Mouse (Mus musculus) kidney, postnatal 36 days (tissue): ENCODE data around the gene Rasl10a.

Experiments
- DNase-seq, 2 experiments: peaks; one replicate each; pipeline ENCODE4 v3.0.0; 2021 to 2022; ENCODE audit warnings: mixed read lengths in 2 of 2

The Rasl10a gene

DNA sequence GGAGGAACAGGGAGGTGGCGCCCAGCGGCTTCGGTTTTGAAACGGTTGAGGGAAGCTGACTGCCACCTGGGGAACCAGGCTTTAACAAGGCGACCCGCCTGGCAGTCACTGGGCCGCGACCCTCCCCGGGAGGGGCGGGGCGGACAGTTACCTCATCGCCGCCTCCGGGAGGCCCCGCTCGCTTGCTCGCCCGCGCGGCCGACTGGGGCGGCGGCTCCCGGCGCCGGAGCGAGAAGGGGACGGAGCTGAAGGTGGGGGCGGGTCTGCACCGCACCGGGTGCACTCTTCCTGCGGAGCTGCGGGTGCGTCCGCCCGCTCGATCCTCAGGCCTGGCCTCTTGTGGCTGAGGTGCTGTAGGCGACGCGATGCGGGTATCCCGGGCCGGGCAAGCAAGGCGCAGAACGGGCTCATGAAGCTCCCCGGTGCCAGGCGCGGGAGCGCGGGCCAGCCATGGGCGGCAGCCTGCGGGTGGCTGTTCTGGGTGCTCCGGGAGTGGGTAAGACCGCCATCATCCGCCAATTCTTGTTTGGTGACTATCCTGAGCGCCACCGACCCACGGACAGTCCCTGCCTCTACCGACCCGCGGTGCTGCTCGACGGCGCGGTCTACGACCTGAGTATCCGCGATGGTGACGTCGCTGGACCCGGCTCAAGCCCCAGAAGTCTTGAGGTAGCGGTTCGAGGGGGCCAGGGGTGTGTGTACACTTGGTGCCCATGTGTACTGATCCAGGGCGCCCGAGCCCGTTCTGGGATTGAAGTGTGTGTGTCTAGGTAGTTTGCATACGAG, at the start of gene Rasl10a:
Gene Rasl10a (plus strand): TSS at position 273 of the 786 bp plus-strand sequence.
- peak; percentile 53 to 74 for DNase-seq

DNA sequence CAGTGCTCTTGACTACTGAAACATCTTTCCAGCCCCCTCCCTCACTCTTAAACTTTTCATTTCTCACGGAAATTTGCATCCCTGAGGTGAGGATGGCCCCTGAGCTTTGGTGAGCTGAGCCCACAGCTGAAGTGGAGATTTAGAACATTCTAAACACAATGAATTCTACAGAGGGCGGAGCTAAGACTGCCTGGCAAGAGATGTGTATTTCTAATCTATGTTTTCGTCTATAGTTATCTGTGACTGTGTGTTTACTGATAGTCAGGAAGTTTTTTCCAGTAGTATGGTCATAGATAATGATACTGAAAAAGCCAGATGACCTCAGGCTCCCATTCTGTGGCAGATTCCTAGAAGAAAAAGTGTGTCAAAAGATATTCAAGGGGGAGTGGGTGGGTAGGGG, 49.1 kb upstream of the Rasl10a start:
- no peak for DNase-seq

DNA sequence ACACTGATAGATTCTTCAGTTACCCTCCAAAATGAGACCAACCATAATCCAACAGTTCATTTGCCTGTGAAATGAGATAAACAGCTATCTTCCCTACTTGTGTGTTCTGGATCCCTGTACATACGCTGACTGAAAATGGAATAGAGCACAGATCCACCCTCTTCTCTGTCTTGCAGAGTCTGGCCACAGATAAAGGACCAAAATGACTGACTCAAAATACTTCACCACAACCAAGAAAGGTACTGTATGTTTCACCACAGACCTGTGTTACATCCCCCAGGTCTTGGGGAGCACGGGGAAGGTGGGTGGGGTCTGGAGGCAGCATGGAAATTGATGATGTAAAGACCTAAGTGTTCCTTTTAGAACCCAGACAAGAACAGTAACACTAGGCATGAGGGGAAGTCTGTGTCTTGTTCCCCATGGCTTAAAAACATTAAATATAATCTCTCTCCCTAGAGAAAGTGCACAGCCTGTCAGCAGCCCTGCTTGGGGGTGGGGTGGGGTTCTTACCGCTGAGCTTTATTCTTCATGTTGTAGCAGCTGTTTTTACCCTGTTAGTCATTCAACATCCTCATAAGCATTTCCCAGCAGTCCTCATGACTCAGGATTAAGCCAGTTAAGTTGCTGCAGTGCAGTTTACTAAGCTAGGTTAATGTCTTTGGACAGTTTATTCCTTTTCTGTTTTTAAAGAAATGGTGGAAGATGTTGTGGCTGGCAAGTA, 48.4 kb upstream of the Rasl10a start:
- DNase-seq = no peak

DNA sequence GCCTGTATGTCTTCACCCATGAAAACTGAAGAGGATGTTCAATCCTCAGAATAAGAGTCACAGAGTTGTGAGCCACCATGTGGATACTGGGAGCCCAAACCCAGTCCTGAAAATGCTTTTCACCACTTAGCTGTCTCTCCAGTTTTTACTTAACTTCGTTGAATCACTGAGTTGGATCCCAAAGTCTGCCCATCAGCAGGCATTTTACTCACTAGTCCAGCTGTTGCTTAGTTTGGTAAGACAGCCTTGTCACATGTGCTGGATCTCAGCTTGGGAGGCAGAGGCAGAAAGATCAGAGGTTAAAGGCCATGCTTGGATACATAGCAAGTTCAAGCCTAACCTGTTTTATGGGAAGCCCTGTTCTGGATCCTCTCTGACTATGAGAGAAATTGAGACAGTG, 47.7 kb upstream of the Rasl10a start:
- no peak for DNase-seq

DNA sequence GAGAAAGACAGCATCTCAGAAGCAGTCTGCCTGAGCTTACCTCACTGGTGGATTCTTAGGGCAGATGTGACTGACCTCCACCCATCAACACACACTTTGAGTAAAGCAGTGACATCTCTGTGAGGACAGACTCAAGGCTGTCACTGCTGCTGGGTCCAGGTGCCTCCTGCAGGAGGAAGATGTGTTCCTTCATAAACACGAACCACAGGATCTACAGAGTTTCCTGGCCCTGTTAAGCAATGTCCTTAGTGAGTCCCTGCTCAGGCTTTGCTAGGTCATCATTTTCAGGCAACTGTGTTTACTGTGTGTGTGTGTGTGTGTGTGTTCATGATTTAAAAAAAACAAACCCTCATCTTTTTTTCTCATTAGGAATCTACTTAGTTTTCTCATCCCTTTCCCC, 46.4 kb upstream of the Rasl10a start:
- no peak for DNase-seq

DNA sequence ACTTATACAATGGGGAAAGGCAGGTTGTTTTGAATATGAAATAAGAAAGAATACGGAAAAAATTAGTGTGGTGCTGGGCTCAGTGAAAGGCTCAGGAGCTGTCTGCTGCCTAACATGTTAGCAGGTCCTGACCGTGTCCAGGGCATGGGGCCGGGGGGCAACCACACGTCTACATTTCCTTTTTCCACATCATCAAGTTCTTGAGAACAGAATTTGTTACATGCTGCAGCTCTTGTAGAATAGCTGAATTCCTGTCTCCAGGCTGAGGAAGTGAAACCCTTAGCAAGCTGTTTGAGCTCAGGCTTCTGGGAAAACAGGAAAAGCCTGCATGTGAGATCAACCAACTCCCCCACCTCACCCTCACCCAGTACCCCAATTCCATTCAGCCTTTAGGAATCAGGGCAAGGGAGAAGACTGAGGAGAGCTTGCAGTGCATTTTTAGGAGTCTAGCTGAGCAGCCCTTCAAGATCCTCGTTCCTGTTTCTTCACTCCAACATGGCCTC, 45.7 kb upstream of the Rasl10a start:
- DNase-seq = no peak

DNA sequence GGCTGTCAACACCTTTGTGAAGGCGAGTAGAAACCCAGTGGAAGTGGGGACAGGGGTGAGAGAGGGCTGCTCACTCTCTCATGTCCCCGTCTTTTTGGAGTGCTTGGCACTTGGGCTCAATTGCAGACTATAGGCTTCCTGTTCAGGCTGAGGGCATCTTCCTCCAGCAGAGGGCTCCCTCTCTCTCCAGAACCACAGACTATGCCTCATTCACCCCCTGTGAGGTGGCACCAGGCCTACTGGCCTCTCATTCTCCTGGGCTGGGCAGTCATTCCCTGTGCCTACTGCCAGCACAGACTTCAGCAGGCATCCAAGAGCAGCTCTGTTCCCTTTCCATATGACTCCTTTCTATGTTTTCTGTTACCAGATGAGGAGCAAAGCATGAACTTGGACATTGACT, 42.2 kb upstream of the Rasl10a start:
- DNase-seq = peak; percentile 63 to 80

DNA sequence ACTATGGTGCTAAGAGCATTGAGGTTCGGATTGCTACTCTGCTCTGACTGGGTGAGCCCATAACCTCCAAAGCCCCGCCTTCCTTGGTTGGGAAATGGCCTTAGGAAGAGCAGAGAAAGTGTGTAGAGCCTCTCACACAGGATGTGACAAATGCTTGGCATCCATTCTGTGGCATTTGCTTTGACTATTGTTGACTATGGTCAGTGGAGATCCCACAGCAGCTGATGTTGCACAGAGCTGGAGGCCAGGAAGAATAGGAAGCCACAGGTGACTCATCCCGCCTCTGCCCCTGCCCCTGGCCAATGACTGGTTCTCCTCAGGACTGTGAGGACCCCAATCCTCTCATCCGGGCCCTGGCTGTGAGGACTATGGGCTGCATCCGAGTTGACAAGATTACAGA, 41.6 kb upstream of the Rasl10a start:
- no peak for DNase-seq

DNA sequence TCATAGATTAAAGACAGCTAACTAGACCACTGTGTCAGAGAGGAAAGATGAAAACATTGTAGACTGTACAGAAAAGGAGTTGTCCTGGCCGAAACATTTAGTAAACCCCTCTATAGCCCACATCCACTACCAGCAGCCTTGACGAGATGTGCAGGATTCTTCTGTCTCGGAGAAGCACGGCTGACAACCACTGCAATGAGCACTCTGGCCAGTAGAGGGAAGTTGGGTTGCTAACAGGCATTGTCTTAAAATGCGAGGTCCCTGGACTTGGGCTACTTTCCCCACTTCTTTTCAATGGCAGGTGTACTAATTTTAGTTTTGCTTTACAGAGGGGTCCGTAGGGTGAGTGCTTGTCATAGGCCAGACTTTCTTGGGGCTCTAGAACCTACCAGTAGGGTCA, 40.4 kb upstream of the Rasl10a start:
- DNase-seq = peak in 1 of 2 experiments; percentile 57

DNA sequence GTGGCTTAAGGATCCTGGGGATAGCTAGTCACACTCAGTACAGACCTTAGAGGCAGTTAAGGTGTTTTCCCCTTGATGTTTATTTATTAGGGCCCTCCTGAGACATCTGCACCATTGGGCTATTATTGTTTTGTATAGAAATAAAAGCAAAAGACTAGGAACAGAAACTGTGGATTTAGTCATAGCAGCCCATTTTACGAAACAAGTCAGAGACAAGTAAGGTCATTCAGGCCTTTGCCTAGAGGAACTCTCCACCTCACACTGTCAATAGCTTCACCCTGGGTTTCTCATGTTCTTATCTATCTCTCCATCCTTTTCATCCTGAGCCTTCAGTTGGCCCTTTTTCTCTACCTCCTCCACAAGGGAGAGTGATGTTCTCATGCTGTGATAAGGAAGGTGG, 32.8 kb upstream of the Rasl10a start:
- DNase-seq = no peak

DNA sequence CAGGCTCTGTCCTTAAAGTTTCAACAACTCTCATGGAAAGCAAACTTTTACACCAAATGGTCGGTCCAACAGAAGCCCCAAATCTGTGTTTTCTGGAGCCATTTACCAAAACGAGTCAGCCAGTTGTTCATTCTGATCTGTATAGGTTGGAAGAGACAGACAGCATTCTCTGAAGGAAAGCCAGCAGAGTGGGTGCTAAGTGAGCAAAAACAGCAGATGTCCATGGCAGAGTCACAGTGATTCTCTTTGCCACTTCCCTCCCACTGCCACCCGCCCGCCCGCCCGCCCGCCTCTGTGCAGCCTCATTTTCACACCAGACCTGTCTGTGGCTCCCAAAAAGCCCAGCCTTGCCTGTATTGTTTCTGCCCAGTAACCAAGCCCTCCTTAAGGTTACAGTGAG, 29.7 kb upstream of the Rasl10a start:
- no peak for DNase-seq

DNA sequence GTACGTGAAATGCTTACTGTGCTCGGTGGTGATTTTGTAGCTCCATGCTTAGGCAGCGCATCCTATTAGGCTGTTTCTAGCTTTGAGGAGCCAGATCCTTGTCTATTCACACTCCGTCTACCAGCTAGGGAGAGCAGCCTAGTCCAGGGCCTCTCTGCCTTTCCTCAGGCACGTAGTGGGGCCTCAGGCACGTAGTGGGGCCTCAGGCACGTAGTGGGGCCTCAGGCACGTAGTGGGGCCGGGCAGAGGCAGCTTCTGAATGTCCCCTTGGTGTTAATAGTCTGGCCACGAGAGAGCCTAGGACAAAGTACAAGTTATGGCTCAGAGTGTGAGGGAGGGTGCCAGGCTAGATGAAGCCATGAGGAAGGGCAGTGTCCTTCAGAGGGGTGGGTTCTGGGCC, 25.2 kb upstream of the Rasl10a start:
- no peak for DNase-seq

DNA sequence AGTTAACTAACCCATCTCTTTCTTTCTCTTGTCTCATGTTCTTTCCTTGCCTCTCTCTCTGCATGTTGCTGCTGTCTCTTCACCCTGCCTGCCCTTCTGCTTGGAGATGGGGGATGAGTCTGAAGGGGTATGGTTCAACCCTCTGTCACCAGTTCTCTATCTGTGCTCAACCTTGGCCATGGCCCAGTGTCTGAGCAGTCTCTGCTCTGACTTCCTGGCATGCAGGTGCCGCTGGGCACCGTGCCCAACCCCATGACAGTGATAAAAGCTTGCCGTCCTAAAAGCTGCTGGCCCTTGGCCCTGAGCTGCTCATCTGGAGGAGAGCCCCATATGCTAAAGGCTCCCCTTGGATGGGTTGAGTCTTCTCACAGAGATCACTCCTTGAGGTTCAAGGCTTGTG, 24.8 kb upstream of the Rasl10a start:
- peak; percentile 58 to 79 for DNase-seq

DNA sequence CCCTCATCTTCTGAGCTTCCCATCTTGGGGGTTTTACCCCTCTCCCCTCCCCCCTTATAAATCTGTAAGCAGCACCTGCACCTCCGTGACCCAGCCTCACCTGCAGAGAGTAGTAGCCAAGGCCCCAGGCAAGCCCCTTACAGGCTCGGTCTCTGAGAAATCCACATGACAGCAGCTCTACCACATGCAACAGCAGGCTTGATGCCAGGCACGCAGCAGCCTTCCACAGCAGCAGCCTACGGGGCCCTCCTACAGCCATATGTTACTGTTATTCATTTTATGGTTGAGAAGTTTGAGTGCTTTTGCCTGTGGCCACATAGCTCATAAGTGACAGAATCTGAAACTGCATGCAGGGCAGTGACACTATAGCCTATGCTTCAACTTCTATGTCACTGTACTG, 22.5 kb upstream of the Rasl10a start:
- no peak for DNase-seq

DNA sequence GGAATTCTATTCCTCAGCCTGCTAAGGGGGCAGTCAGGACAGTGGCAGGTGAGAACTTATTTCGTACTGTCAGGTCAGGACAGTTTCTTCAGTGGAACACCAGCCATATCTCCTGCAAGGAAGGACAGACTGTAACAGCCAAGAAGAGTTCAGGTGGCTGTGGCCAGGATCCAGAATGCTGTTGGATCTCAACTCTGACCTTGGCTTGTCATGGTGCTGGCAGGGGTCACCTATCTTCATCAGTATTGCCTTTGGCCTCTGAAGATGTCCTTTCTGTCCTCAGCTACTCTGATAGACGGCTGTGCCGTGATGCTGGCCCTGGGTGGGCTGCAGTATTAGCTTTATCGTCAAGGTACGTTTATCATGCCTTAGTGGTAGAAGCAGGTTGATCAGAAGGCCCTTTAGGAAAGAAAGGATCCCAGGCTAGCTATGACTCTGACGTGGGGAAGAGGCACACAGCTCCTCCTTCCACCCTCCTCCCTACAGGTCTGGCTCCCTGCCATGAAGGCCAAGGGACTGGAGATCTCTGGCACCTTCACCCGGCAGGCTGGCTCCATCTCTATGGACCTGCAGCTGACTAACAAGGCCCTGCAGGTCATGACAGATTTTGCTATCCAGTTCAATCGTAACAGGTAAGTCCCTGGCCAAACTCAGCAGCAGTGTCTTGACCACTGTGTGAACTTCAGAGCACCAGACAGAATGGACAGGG, 20.6 kb upstream of the Rasl10a start:
- peak; percentile 60 to 73 for DNase-seq

DNA sequence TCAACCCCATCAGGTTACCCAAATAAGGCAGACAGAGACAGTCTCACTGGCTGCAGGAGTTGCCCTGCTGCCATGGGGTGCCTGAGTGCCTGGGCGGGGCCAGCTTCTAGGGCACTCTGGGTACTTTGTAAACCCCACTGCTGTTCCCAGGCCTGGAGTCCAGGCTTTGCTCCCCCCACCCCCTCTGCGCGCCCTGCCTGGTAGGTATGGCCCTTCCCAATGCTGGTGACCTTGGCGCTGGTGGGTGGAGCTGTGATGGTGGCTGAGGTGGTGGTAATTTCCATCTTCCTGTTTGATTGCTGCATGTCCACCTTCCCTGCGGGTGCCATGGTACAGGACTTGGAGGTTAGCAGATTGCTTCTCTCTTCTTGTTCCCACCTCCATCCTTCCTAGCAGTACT, 17.3 kb upstream of the Rasl10a start:
- no peak for DNase-seq

DNA sequence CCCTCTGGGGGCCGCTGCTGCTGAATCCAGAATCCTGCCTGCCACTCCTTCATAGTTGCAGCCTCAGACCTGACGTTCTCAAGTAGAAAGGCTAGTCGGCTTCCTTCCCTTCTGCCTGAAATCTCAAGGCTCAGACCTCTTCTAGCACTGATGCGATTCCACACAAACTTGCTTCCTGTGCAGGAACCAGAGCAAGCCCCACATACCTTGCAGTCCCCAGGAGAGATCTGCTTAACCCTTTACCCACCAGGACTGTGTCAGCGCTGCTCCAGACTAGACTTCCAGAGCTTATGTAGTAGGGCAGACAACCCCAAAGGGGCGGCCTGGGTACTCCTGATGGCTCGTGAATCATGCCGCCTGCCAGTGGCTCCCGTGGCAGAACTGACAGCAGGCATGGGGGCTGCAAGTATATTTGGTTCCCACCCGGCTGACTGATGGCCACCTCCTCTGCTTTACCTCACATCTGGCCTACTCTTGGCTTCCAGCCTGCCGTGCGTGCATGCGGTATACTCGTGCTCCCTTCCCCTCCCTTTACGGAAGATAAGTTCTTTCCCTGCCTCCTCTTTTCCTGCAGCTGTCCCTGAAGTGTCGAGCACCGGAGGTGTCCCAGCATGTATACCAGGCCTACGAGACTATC, 16.7 kb upstream of the Rasl10a start:
- no peak for DNase-seq

DNA sequence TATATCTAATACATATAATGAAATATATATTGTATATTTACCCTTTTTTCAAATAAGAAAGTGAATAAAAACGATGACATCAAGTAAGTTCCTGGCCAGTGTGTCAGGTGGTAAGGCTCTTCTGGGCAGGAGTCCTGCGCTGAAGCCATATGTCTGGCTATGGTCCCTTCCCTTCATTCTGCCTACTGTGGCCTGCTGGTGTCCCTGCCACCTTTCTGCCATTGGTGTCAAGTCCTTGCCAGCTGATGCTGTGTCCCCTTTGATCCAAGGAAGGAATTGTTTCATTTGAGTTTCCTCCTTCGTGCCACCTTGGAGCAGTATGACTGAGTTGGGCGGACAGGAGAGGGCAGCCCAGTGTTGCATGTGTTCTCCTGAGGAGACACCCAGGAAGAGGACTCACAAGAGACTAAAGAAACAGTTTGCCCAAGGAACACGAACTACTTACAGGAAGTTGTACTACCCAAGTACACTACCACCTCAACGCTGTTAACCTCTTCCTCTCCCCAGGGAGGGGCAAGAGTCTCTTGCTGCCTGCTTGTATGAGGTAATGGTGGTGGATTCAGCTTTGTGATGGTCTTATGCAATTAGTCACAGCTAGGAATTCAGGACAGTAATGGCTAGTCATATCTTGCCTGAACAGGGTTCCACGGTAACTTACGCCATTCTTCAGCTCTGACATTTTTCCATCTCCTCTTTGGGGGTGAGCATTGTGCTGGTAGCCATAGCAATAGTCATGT, 15.1 kb upstream of the Rasl10a start:
- no peak for DNase-seq

DNA sequence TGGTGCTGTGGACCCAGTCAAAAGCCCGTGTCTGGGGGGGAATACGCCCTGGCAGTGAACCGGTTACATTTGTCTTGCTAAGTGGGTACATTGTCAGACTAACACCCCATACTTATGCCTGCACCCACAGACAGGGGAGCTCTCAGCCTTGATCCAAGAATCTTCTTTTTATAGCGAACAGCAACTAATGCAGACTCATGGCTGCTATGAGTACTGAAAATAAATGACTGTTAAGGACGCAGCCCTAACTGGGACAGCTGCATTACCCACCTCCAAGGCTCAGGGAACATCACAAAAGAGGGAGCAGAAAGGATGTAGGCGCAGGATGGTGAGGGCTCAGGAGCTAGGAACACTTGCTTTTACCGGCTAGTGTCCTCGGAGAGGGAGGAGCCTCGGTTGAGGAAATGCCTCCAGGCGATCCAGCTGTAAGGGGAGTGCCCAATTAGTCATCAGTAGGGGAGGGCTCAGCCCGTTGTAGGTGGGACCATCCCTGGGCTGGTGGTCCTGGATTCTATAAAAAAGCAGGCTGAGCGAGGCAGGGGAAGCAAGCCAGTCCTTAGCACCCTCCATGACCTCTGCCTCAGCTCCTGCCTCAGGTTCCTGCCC, 11.5 kb upstream of the Rasl10a start:
- DNase-seq = no peak

DNA sequence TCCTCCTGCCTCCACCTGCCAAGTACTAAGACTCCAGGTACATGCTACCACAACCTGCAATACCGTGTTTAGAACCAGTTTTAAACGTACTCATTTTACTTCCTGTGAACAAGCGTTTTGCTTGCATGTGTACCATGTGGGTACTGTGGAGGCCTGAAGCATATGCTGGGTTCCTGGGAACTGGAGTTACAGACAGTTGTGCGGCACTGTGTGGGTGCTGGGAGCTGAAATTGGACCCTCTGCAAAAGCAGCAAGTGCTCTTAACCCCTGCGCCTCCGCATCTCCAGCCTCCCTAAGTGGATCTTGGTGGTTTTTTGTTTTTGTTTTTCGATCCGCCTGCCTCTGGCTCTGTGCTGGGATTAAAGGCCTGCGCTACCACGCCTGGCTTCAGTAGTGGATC, 6.3 kb upstream of the Rasl10a start:
- DNase-seq = no peak

DNA sequence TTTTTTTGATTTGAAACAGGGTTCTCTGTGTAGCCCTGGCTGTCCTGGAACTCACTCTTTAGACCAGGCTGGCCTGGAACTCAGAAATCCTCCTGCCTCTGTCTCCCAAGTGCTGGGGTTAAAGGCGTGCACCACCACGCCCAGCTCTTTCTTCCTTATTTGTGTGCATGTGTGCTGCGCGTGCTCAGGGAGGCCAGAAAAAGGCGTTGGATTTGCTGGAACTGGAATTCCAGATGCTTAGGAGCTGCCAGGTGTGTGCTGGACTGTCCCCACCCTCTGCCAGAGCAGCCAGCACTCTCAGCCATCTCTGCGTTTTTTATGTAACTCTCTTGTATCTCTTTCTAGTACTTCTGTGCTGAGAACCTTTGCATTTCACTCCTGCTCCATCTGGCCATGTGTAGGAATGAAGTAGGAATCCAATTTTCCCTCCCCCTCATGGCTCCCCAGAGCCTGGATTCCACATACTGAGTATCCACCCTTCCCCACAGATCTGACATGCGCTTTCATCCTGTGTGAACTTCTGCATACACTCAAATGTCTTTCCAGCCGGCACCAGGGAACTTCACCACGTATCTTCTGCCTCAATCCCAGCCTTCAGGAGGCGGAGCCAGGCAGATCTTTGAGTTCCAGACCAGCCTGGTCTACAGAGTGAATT, 5.6 kb upstream of the Rasl10a start:
- DNase-seq = no peak
